Mouse (Mus musculus): ENCODE results near the gene Gm5936.
"Not testable (repeated sequence)": the region's sequence is repeated elsewhere in the genome, so short reads cannot be mapped to it uniquely, and the experiment has no call there.

Gene Gm5936

GRCm38 (mm10) chrX:74836842-74837522 is at the start of gene Gm5936:
TSS of gene Gm5936 (plus strand) at chrX:74837196.
- DNase-seq = not testable (repeated sequence)

GRCm38 (mm10) chrX:74856104-74856503 is 19.1 kb downstream of the Gm5936 start:
- DNase-seq = not testable (repeated sequence)

- DNase-seq = peak in 1 of 2 experiments; percentile 41
Observed at GRCm38 (mm10) chrX:74880123-74880522, 43.1 kb downstream of the Gm5936 start.

Measured in spleen, adult 18-20 months (tissue).